Mouse (Mus musculus): ENCODE measurements at regions not wholly inside any gene's neighbourhood (a gene's known extent, or its start where the extent isn't known, plus 50 kb on each side); places are given as distances from the start of the nearest gene placed in this dataset.

GRCm38 (mm10) chrX:12844431-12844830 lies 82.6 kb upstream of the Med14 start:
- no peak for TF ChIP-seq CTCF (conservative IDR thresholded peaks at IDR 0.05; ENCODE audit: low read length)
- TF ChIP-seq NANOG (IDR thresholded peaks at IDR 0.05; ENCODE audit: borderline replicate concordance, low read length) = no peak
- no peak for TF ChIP-seq POU5F1 (IDR thresholded peaks at IDR 0.05; ENCODE audit: borderline replicate concordance, low read length)

All from E14TG2a.4 (cell line).